Mouse (Mus musculus): ENCODE measurements around the gene Nppb. TPM values are rescaled to one million over a fixed set of nuclear protein-coding genes. Genes with fewer than 3 reads are reported as not detected.

The Nppb gene
- polyA plus RNA-seq, 1 experiment, result not detected

- peaks cover 40% of the 10 kb centered on the region for H3K36me3 ChIP-seq (replicated peaks; ENCODE audit: low read length)
- H3K27me3 ChIP-seq (replicated peaks), result no peaks in the 10 kb centered on the region
- H3K4me3 ChIP-seq (replicated peaks), result peak overlapping the region; percentile 100
- TF ChIP-seq FLI1 (IDR thresholded peaks at IDR 0.05; ENCODE audit: low read length) (no peak), GATA1 (IDR thresholded peaks at IDR 0.05; ENCODE audit: borderline replicate concordance, low read length) (no peak)
- H3K9me3 ChIP-seq, result no peaks in the 10 kb centered on the region
- peaks cover 89% of the 10 kb centered on the region for H3K4me1 ChIP-seq
These were observed 44.3 kb upstream of the Nppb start for GRCm38 (mm10) chr4:147941045-147942020.

GRCm38 (mm10) chr4:147943005-147943404 is 42.6 kb upstream of the Nppb start:
- H3K9me3 ChIP-seq, result no peaks in the 10 kb centered on the region
- TF ChIP-seq FLI1 (IDR thresholded peaks at IDR 0.05; ENCODE audit: low read length) (no peak), GATA1 (IDR thresholded peaks at IDR 0.05; ENCODE audit: borderline replicate concordance, low read length) (no peak)
- H3K36me3 ChIP-seq (replicated peaks; ENCODE audit: low read length), result peaks cover 57% of the 10 kb centered on the region
- peak overlapping the region; percentile 88 for H3K4me3 ChIP-seq (replicated peaks)
- peaks cover 75% of the 10 kb centered on the region for H3K4me1 ChIP-seq
- H3K27me3 ChIP-seq (replicated peaks), result no peaks in the 10 kb centered on the region

- Histone ChIP-seq H3K4me1 (peaks cover 41% of the 10 kb centered on the region), H3K4me3 (replicated peaks) (no peak overlapping the region), H3K9me3 (no peaks in the 10 kb centered on the region), H3K36me3 (replicated peaks; ENCODE audit: low read length) (peaks cover 80% of the 10 kb centered on the region), H3K27me3 (replicated peaks) (no peaks in the 10 kb centered on the region)
- TF ChIP-seq FLI1 (IDR thresholded peaks at IDR 0.05; ENCODE audit: low read length), result no peak
- TF ChIP-seq GATA1 (IDR thresholded peaks at IDR 0.05; ENCODE audit: borderline replicate concordance, low read length), result no peak
These were observed 38.1 kb upstream of the Nppb start for GRCm38 (mm10) chr4:147947511-147947910.

GRCm38 (mm10) chr4:147953590-147953989 is 32.0 kb upstream of the Nppb start:
- Histone ChIP-seq H3K4me1 (no peaks in the 10 kb centered on the region), H3K9me3 (no peaks in the 10 kb centered on the region), H3K27me3 (replicated peaks) (peaks cover 5% of the 10 kb centered on the region), H3K4me3 (replicated peaks) (no peak overlapping the region), H3K36me3 (replicated peaks; ENCODE audit: low read length) (peaks cover 21% of the 10 kb centered on the region)
- no peak for TF ChIP-seq FLI1 (IDR thresholded peaks at IDR 0.05; ENCODE audit: low read length)
- TF ChIP-seq GATA1 (IDR thresholded peaks at IDR 0.05; ENCODE audit: borderline replicate concordance, low read length), result no peak

- Histone ChIP-seq H3K36me3 (replicated peaks; ENCODE audit: low read length) (peaks cover 2% of the 10 kb centered on the region), H3K9me3 (no peaks in the 10 kb centered on the region), H3K4me3 (replicated peaks) (no peak overlapping the region), H3K4me1 (peaks cover 8% of the 10 kb centered on the region), H3K27me3 (replicated peaks) (peaks cover 21% of the 10 kb centered on the region)
- TF ChIP-seq FLI1 (IDR thresholded peaks at IDR 0.05; ENCODE audit: low read length), result no peak
- TF ChIP-seq GATA1 (IDR thresholded peaks at IDR 0.05; ENCODE audit: borderline replicate concordance, low read length), result no peak
These were observed 28.4 kb upstream of the Nppb start for GRCm38 (mm10) chr4:147957141-147957540.

GRCm38 (mm10) chr4:147959881-147960831 is 25.4 kb upstream of the Nppb start:
- TF ChIP-seq FLI1 (IDR thresholded peaks at IDR 0.05; ENCODE audit: low read length), result no peak
- peaks cover 23% of the 10 kb centered on the region for H3K4me1 ChIP-seq
- H3K27me3 ChIP-seq (replicated peaks), result peaks cover 37% of the 10 kb centered on the region
- no peaks in the 10 kb centered on the region for H3K36me3 ChIP-seq (replicated peaks; ENCODE audit: low read length)
- no peak overlapping the region for H3K4me3 ChIP-seq (replicated peaks)
- no peaks in the 10 kb centered on the region for H3K9me3 ChIP-seq

- no peak for TF ChIP-seq GATA1 (IDR thresholded peaks at IDR 0.05; ENCODE audit: borderline replicate concordance, low read length)
- no peak for TF ChIP-seq FLI1 (IDR thresholded peaks at IDR 0.05; ENCODE audit: low read length)
- H3K9me3 ChIP-seq, result no peaks in the 10 kb centered on the region
- H3K4me3 ChIP-seq (replicated peaks), result no peak overlapping the region
- no peaks in the 10 kb centered on the region for H3K36me3 ChIP-seq (replicated peaks; ENCODE audit: low read length)
- H3K27me3 ChIP-seq (replicated peaks), result peaks cover 51% of the 10 kb centered on the region
- peaks cover 23% of the 10 kb centered on the region for H3K4me1 ChIP-seq
These were observed 22.8 kb upstream of the Nppb start for GRCm38 (mm10) chr4:147962781-147963180.

- H3K4me3 ChIP-seq (replicated peaks), result no peak overlapping the region
- H3K9me3 ChIP-seq, result no peaks in the 10 kb centered on the region
- peaks cover 23% of the 10 kb centered on the region for H3K4me1 ChIP-seq
- TF ChIP-seq FLI1 (IDR thresholded peaks at IDR 0.05; ENCODE audit: low read length) (no peak), GATA1 (IDR thresholded peaks at IDR 0.05; ENCODE audit: borderline replicate concordance, low read length) (no peak)
- H3K27me3 ChIP-seq (replicated peaks), result peaks cover 52% of the 10 kb centered on the region
- no peaks in the 10 kb centered on the region for H3K36me3 ChIP-seq (replicated peaks; ENCODE audit: low read length)
These were observed 22.0 kb upstream of the Nppb start for GRCm38 (mm10) chr4:147963623-147964022.

GRCm38 (mm10) chr4:147965712-147966111 is 19.9 kb upstream of the Nppb start:
- H3K9me3 ChIP-seq, result no peaks in the 10 kb centered on the region
- peaks cover 53% of the 10 kb centered on the region for H3K27me3 ChIP-seq (replicated peaks)
- H3K4me3 ChIP-seq (replicated peaks), result no peak overlapping the region
- no peaks in the 10 kb centered on the region for H3K36me3 ChIP-seq (replicated peaks; ENCODE audit: low read length)
- peaks cover 16% of the 10 kb centered on the region for H3K4me1 ChIP-seq
- TF ChIP-seq FLI1 (IDR thresholded peaks at IDR 0.05; ENCODE audit: low read length) (no peak), GATA1 (IDR thresholded peaks at IDR 0.05; ENCODE audit: borderline replicate concordance, low read length) (no peak)

Measured in megakaryocyte, embryonic 14.5 days (primary cell).